Mouse (Mus musculus) kidney, embryonic 16.5 days (tissue): ENCODE data around the gene Kit. TPM values are rescaled to one million over a fixed set of nuclear protein-coding genes. Genes with fewer than 3 reads are reported as not detected.

Source experiments
- ATAC-seq: fragments of 200-750 bp; cut with Nextera tagmentation; 2 replicates; pipeline ENCODE4 v1.8.0; 2017; ENCODE audit warnings: moderate TSS enrichment; ENCODE audit not compliant: low FRiP score, low TSS enrichment
- H3K27ac ChIP-seq: fragments of 300-500 bp; sonication (generic); 2 replicates; pipeline ENCODE4 v1.5.1; 2014; ENCODE audit warnings: low read length
- H3K27me3 ChIP-seq: fragments of 300-500 bp; sonication (generic); 2 replicates; pipeline ENCODE4 v1.6.1; 2014; ENCODE audit warnings: low read length, control low read depth, mixed read lengths; ENCODE audit not compliant: insufficient read depth
- H3K36me3 ChIP-seq: fragments of 300-500 bp; sonication (generic); 2 replicates; pipeline ENCODE4 v1.6.1; 2014; ENCODE audit warnings: low read length, control low read depth, mixed read lengths; ENCODE audit not compliant: insufficient read depth
- H3K4me1 ChIP-seq: fragments of 300-500 bp; sonication (generic); 2 replicates; pipeline ENCODE4 v1.6.1; 2014; ENCODE audit warnings: low read length, control low read depth, mixed read lengths; ENCODE audit not compliant: insufficient read depth
- H3K4me2 ChIP-seq: fragments of 300-500 bp; sonication (generic); replicated peaks from 2 replicates; pipeline ENCODE4 v1.6.1; 2014; ENCODE audit warnings: low read depth, low read length
- H3K4me3 ChIP-seq: fragments of 300-500 bp; sonication (generic); 2 replicates; pipeline ENCODE4 v1.5.1; 2014; ENCODE audit warnings: mild to moderate bottlenecking, low read length
- H3K9ac ChIP-seq: fragments of 300-500 bp; sonication (generic); replicated peaks from 2 replicates; pipeline ENCODE4 v1.6.1; 2014; ENCODE audit warnings: low read length
- H3K9me3 ChIP-seq: fragments of 300-500 bp; sonication (generic); 2 replicates; pipeline ENCODE4 v1.6.1; 2016; ENCODE audit warnings: low read length, control low read depth
- WGBS: fragments of 180-500 bp; shearing (Covaris S2); extraction: QIAGEN DNeasy Blood & Tissue Kit; methylation state at CpG from one replicate; pipeline ENCODE4 v1.1.7; 2014; 5-methylcytosine and 5-hydroxymethylcytosine counted together
- polyA plus RNA-seq: library from polyadenylated mRNA; unstranded; fragments of >200 nt; fragmentation: Nextera tagmentation; extraction: Ambion mirVana; gene quantifications from 2 replicates; pipeline ENCODE4 v1.2.1, GENCODE M21; 2015

Gene Kit
- polyA plus RNA-seq, 1 experiment from 2014 or later = 23.3 TPM

DNA sequence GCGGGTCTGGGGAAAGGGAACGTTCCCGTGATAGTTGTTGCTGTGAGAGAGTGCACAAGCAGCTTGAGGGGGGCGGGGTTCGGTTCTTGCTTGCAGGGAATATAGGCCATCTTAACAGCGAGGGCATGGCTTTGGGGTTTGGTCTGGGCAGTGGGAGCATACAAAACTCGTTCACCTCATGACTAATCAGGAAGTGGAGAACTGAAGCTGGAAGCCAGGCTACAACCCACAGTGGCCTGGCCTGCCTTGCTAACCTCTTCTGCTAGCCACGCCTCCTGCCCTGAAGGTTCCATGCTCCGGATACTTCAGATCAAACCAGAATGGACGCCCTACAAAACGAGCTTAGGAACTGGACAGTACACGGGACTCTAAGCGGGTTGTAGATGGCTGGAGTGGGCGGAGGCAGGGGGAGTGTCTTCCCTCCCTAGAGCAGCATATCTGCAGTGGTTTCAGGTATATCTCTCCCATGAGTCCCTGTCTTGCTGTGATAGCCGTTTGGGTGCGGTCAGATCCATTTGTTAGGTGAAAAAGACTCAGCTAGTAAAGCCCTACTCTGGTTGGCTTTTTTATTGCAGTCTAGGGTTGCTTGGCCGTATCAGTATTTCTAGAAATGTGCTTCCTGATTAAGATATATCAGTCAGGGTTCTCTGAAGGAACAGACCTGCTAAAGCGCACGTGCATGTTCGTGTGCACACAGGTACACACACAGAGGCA, 49.4 kb downstream of the Kit start:
- no peaks in the 10 kb centered on the region for H3K9me3 ChIP-seq
- H3K4me3 ChIP-seq = no peak overlapping the region
- ATAC-seq = no peak
- H3K36me3 ChIP-seq = peaks cover 8% of the 10 kb centered on the region; the same call in 1 of the 2 replicates
- no peak overlapping the region for H3K27ac ChIP-seq
- 89% methylated on average over 20 of the region's 20 CpGs for WGBS
- H3K4me1 ChIP-seq = no peaks in the 10 kb centered on the region
- H3K4me2 ChIP-seq = no peak overlapping the region
- no peak overlapping the region for H3K9ac ChIP-seq
- no peaks in the 10 kb centered on the region for H3K27me3 ChIP-seq

- no peak overlapping the region for H3K9ac ChIP-seq
- H3K4me1 ChIP-seq = no peaks in the 10 kb centered on the region
- no peaks in the 10 kb centered on the region for H3K9me3 ChIP-seq
- H3K27me3 ChIP-seq = no peaks in the 10 kb centered on the region
- no peak overlapping the region for H3K27ac ChIP-seq
- no peak overlapping the region for H3K4me3 ChIP-seq
- peaks cover 8% of the 10 kb centered on the region; the same call in 1 of the 2 replicates for H3K36me3 ChIP-seq
- no peak for ATAC-seq
- no peak overlapping the region for H3K4me2 ChIP-seq
Measured at GRCm38 (mm10) chr5:75625059-75625458, 50.3 kb downstream of the Kit start.

DNA sequence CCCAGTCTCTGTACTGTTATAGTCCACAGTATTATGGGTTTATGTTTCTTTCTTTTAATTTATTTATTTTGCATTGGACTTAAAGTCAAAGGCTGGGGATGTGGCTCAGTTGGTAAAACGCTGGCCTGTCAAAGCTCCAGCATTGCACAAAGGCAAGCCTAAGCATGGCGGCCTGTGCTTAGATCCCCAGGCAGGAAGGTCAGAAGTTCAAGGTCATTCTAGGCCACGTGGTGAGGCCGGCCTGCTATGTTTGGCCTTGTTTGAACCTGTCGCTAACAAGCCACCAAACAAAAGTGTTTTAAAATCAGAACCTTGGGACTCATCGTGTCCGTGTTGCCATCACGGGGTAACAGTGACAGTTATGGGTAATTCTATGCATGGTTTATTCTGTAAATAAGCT, 51.6 kb downstream of the Kit start:
- no peak overlapping the region for H3K4me2 ChIP-seq
- no peaks in the 10 kb centered on the region for H3K4me1 ChIP-seq
- no peaks in the 10 kb centered on the region for H3K9me3 ChIP-seq
- 0 out of 2 replicates have a peak, but pooled peaks cover 4% of the 10 kb centered on the region for H3K36me3 ChIP-seq
- ATAC-seq = no peak
- WGBS = 71% methylated on average over 8 of the region's 8 CpGs
- H3K9ac ChIP-seq = no peak overlapping the region
- no peak overlapping the region for H3K4me3 ChIP-seq
- no peak overlapping the region for H3K27ac ChIP-seq
- H3K27me3 ChIP-seq = no peaks in the 10 kb centered on the region

- Histone ChIP-seq H3K4me1 (no peaks in the 10 kb centered on the region), H3K4me3 (no peak overlapping the region), H3K27ac (no peak overlapping the region), H3K27me3 (no peaks in the 10 kb centered on the region), H3K9ac (no peak overlapping the region), H3K36me3 (0 out of 2 replicates have a peak, but pooled peaks cover 4% of the 10 kb centered on the region), H3K4me2 (no peak overlapping the region), H3K9me3 (no peaks in the 10 kb centered on the region)
- no peak for ATAC-seq
- 74% methylated on average over 6 of the region's 6 CpGs for WGBS
Measured at GRCm38 (mm10) chr5:75626703-75627102, 52.0 kb downstream of the Kit start.

DNA sequence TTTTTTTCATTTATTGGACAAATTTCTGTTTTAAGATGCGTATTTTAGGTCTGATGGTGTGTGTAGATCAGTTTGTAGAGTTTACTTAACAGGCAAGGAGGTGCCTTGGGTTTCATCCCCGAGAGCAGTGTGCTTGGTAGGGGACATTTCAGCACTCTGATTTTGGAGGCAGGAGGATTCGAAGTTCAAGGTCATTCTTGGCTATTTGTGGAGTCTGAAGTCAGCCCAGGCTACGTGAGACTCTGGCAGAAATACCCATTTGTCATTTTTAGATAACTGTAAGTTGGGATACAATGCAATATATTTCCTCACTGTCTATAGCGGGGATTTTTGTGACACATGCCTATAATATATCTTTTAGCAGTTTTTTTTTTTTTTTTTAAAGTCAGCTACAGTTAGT, 57.5 kb downstream of the Kit start:
- Histone ChIP-seq H3K4me1 (no peaks in the 10 kb centered on the region), H3K4me2 (no peak overlapping the region), H3K27ac (no peak overlapping the region), H3K36me3 (no peaks in the 10 kb centered on the region), H3K9me3 (no peaks in the 10 kb centered on the region), H3K4me3 (no peak overlapping the region), H3K9ac (no peak overlapping the region), H3K27me3 (no peaks in the 10 kb centered on the region)
- 73% methylated on average over 5 of the region's 5 CpGs for WGBS
- no peak for ATAC-seq

DNA sequence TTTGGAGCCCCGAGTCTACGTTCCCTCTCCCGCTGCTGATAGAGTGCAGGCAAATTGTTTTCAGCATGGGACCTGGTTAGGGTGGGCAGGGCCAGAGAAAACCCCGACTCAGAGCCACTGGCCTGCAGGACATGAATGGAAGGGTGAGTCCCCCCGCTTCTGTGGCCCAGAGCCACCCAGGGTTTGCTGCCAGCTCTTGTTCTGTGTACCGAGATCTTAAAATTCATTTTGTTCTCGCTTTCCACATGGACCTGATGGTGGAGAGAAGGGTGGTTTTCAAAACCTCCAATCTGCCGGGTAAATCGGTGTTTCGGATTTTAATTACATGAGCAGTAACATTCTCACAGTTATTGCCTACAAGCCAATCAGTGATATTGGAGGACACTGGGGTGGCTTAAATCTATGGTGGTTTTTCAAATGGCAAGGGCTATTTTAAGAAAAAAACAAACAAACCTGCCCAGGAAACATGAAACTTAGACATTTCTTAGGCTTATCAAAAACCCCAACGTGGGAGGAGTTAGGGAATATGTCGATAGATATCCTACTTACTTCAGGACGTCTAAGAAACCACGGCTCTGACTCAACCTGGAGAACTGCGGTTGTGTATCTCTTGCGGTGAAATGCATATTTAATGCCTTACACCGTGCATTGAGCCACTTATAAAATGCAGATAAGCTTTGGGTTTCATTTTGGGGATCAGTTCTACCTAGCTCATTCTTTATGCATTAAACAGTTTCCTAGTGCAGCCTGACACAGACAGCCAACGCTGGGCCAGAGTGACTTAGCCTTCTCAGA, 58.3 kb downstream of the Kit start:
- Histone ChIP-seq H3K4me1 (no peaks in the 10 kb centered on the region), H3K9ac (no peak overlapping the region), H3K4me3 (no peak overlapping the region), H3K9me3 (no peaks in the 10 kb centered on the region), H3K4me2 (no peak overlapping the region), H3K27ac (no peak overlapping the region), H3K27me3 (no peaks in the 10 kb centered on the region), H3K36me3 (no peaks in the 10 kb centered on the region)
- ATAC-seq = no peak
- WGBS = 89% methylated on average over 18 of the region's 18 CpGs

DNA sequence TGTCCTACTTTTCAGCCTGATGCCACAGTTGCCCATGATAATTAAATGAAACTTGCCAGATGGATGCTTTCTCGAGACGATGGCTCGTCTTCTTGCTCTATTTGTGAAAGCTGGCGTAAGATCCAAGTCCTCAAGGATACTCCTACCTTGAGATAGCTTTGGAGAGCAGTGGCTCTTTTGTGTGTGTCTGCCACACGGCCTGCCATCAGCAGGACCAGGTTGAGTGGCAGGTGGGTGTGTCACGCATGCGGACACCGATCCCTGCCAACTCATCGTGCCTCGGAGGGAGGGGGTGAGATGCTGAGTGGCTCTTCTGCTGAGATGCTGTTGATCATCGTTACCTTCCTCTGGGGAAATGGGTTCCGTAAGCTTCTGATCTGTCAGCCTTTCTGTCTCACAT, 60.7 kb downstream of the Kit start:
- WGBS = 92% methylated on average over 12 of the region's 12 CpGs

DNA sequence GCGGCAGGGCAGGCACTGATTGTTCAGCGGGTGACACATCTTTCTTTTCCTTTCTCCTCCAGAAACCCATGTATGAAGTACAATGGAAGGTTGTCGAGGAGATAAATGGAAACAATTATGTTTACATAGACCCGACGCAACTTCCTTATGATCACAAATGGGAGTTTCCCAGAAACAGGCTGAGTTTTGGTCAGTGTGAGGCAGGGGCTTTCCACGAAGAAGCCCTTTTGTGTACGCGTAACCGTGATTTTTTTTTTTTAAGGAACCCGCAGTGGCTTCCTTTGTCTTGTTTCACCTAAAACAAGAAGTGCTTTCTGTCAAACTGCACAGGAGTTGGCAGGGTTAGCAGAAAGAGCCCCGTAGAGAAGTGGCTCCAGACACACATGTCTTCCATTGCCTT, 65.9 kb downstream of the Kit start:
- H3K9ac ChIP-seq = no peak overlapping the region
- WGBS = 80% methylated on average over 11 of the region's 11 CpGs
- H3K4me3 ChIP-seq = no peak overlapping the region
- ATAC-seq = no peak
- H3K9me3 ChIP-seq = peaks cover 4% of the 10 kb centered on the region; the same call in 1 of the 2 replicates
- H3K27ac ChIP-seq = no peak overlapping the region
- 0 out of 2 replicates have a peak, but pooled peaks cover 4% of the 10 kb centered on the region for H3K36me3 ChIP-seq
- H3K4me2 ChIP-seq = no peak overlapping the region
- H3K4me1 ChIP-seq = no peaks in the 10 kb centered on the region
- H3K27me3 ChIP-seq = no peaks in the 10 kb centered on the region

More for the DNA sequence above, 60.7 kb downstream of the Kit start:
- Histone ChIP-seq H3K36me3 (no peaks in the 10 kb centered on the region), H3K4me2 (no peak overlapping the region), H3K9me3 (no peaks in the 10 kb centered on the region), H3K4me1 (no peaks in the 10 kb centered on the region), H3K27me3 (no peaks in the 10 kb centered on the region), H3K9ac (no peak overlapping the region), H3K27ac (no peak overlapping the region), H3K4me3 (no peak overlapping the region)
- no peak for ATAC-seq

DNA sequence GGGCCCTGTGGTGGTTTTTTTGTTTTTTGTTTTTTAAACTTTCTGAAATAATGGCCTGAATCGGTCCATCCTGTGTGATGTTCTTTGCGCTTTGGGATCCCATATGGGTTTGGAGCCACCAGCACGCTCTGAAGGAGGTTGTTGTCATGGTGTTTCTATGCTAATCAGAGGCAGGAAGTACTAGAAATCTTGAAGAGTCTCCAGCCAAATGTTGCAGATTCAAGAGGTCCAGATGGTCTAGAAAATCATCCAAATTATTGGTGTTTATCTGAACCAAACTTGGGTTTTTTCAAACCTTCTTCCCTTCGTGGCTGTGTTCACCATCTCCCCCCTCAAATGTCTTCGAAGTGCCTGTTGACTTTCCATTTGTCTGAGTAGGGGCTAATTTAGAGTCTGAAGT, 72.3 kb downstream of the Kit start:
- WGBS = 95% methylated on average over 5 of the region's 5 CpGs
- Histone ChIP-seq H3K4me3 (no peak overlapping the region), H3K4me1 (no peaks in the 10 kb centered on the region), H3K4me2 (no peak overlapping the region), H3K9ac (no peak overlapping the region), H3K9me3 (peaks cover 4% of the 10 kb centered on the region; the same call in 1 of the 2 replicates), H3K27me3 (no peaks in the 10 kb centered on the region), H3K36me3 (0 out of 2 replicates have a peak, but pooled peaks cover 12% of the 10 kb centered on the region), H3K27ac (no peak overlapping the region)
- no peak for ATAC-seq

DNA sequence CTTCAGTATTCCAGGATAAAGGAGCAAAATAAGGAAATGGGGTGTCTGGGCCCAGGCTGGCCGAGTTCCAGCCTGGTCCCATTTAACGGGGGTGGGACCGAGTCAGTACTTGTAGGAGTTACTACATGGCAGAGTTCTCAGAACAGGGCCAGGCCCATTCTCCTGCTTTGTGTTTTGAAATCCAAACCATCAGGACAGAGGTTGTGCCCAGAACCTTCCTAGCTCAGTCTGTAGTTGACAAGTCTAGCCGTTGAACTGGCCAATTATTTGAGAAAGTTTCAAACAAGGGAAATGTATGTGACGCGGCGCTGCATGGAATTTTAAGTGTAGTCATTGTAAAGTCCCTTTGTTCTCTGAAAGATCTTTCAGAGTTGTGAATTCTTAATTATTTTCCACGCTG, 75.8 kb downstream of the Kit start:
- ATAC-seq = no peak
- 77% methylated on average over 8 of the region's 8 CpGs for WGBS
- no peak overlapping the region for H3K9ac ChIP-seq
- no peak overlapping the region for H3K4me2 ChIP-seq
- no peak overlapping the region for H3K27ac ChIP-seq
- peaks cover 17% of the 10 kb centered on the region; the same call in 1 of the 2 replicates for H3K36me3 ChIP-seq
- H3K9me3 ChIP-seq = 0 out of 2 replicates have a peak, but pooled peaks cover under 1% of the 10 kb centered on the region
- H3K4me3 ChIP-seq = no peak overlapping the region
- H3K27me3 ChIP-seq = no peaks in the 10 kb centered on the region
- H3K4me1 ChIP-seq = no peaks in the 10 kb centered on the region
